Mouse (Mus musculus): ENCODE data around the gene Arid5a. TPM values are rescaled to one million over a fixed set of nuclear protein-coding genes. Genes with fewer than 3 reads are reported as not detected.

Gene Arid5a
- 6.7 and 7.3 TPM in 2 replicates for polyA plus RNA-seq (2015; fragmentation: Nextera tagmentation; extraction: Ambion mirVana)

GRCm38 (mm10) chr1:36307495-36308280 is at the start of gene Arid5a:
Gene Arid5a, plus strand, starts transcription at chr1:36307733.
- H3K27ac ChIP-seq = peak within 1 kb of the TSS; percentile 86
- peak within 1 kb of the TSS; percentile 97 for H3K4me2 ChIP-seq
- peak within 1 kb of the TSS; percentile 73 for H3K4me3 ChIP-seq (replicated peaks)
- H3K9me3 ChIP-seq (replicated peaks) = no peaks in the 10 kb centered on the region
- H3K27me3 ChIP-seq = peaks cover 13% of the 10 kb centered on the region; the same call in 1 of the 2 replicates
- ATAC-seq (replicated peaks; ENCODE audit: low FRiP score) = peak; percentile 90
- H3K36me3 ChIP-seq = no peaks in the 10 kb centered on the region
- under 1% methylated on average over 64 of the region's 65 CpGs for WGBS
- peak within 1 kb of the TSS; percentile 63 for H3K9ac ChIP-seq
- peaks cover 31% of the 10 kb centered on the region for H3K4me1 ChIP-seq

- ATAC-seq (replicated peaks; ENCODE audit: low FRiP score) = no peak
- H3K9ac ChIP-seq = no peak overlapping the region
- H3K27ac ChIP-seq = no peak overlapping the region
- 0 out of 2 replicates have a peak, but pooled peaks cover 10% of the 10 kb centered on the region for H3K9me3 ChIP-seq (replicated peaks)
- no peaks in the 10 kb centered on the region for H3K36me3 ChIP-seq
- H3K4me1 ChIP-seq = peaks cover 17% of the 10 kb centered on the region
- H3K4me3 ChIP-seq (replicated peaks) = no peak overlapping the region
- WGBS = 70% methylated on average over 2 of the region's 2 CpGs
- no peaks in the 10 kb centered on the region for H3K27me3 ChIP-seq
- no peak overlapping the region for H3K4me2 ChIP-seq
Measured at GRCm38 (mm10) chr1:36258631-36259030, 48.9 kb upstream of the Arid5a start.

GRCm38 (mm10) chr1:36259281-36259680 is 48.3 kb upstream of the Arid5a start:
- Histone ChIP-seq H3K36me3 (no peaks in the 10 kb centered on the region), H3K27me3 (no peaks in the 10 kb centered on the region), H3K9me3 (replicated peaks) (0 out of 2 replicates have a peak, but pooled peaks cover 10% of the 10 kb centered on the region), H3K4me1 (peaks cover 18% of the 10 kb centered on the region), H3K27ac (no peak overlapping the region), H3K4me2 (no peak overlapping the region), H3K9ac (no peak overlapping the region), H3K4me3 (replicated peaks) (no peak overlapping the region)
- no peak for ATAC-seq (replicated peaks; ENCODE audit: low FRiP score)
- 90% methylated on average over 2 of the region's 2 CpGs for WGBS

GRCm38 (mm10) chr1:36260418-36260817 is 47.1 kb upstream of the Arid5a start:
- no peaks in the 10 kb centered on the region for H3K36me3 ChIP-seq
- 0 out of 2 replicates have a peak, but pooled peaks cover 10% of the 10 kb centered on the region for H3K9me3 ChIP-seq (replicated peaks)
- H3K4me3 ChIP-seq (replicated peaks) = no peak overlapping the region
- H3K27ac ChIP-seq = no peak overlapping the region
- H3K9ac ChIP-seq = no peak overlapping the region
- WGBS = 96% methylated on average over 1 of the region's 1 CpGs
- no peak overlapping the region for H3K4me2 ChIP-seq
- H3K4me1 ChIP-seq = peaks cover 17% of the 10 kb centered on the region
- ATAC-seq (replicated peaks; ENCODE audit: low FRiP score) = no peak
- no peaks in the 10 kb centered on the region for H3K27me3 ChIP-seq

- H3K4me1 ChIP-seq = peaks cover 11% of the 10 kb centered on the region
- H3K4me3 ChIP-seq (replicated peaks) = no peak overlapping the region
- H3K9me3 ChIP-seq (replicated peaks) = 0 out of 2 replicates have a peak, but pooled peaks cover 4% of the 10 kb centered on the region
- 78% methylated on average over 19 of the region's 19 CpGs for WGBS
- no peak overlapping the region for H3K4me2 ChIP-seq
- no peak overlapping the region for H3K9ac ChIP-seq
- H3K36me3 ChIP-seq = no peaks in the 10 kb centered on the region
- ATAC-seq (replicated peaks; ENCODE audit: low FRiP score) = no peak
- no peaks in the 10 kb centered on the region for H3K27me3 ChIP-seq
- H3K27ac ChIP-seq = no peak overlapping the region
Measured at GRCm38 (mm10) chr1:36261708-36262504, 45.6 kb upstream of the Arid5a start.

DNA sequence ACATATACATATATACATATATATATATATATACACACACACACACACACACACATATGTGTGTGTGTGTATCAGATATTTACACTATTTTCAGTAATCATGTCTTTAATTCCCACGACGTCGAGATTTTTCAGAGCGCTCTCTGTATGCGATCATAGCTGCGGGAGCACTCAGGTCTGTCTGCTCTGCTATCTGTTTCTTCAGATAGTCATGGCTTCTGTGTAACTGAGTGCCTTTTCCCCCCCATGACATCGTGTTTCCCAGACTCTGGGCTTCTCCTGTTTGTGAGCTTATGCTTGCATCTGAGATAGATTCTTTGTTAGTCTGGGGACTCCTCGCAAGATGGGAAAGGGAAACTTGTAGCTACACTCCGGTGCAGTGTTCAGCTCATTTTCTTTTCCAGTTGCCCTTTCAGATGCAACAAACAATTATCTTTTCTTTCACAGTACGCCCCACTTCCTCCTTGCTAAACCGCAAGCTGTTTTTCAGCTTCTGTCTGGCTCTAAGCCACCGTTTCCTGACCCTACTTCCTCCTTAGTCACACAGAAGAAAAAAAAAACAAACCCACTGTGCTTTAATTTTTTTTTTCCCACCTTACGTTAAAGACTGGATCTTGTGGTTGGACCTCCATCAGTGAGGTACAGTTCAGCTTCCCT is 43.6 kb upstream of the Arid5a start:
- Histone ChIP-seq H3K4me3 (replicated peaks) (no peak overlapping the region), H3K9me3 (replicated peaks) (0 out of 2 replicates have a peak, but pooled peaks cover 4% of the 10 kb centered on the region), H3K36me3 (0 out of 2 replicates have a peak, but pooled peaks cover 4% of the 10 kb centered on the region), H3K27me3 (no peaks in the 10 kb centered on the region), H3K27ac (peak overlapping the region; percentile 83), H3K4me2 (peak overlapping the region; percentile 27), H3K4me1 (peaks cover 13% of the 10 kb centered on the region), H3K9ac (no peak overlapping the region)
- ATAC-seq (replicated peaks; ENCODE audit: low FRiP score) = no peak
- WGBS = 52% methylated on average over 13 of the region's 13 CpGs

- Histone ChIP-seq H3K27me3 (no peaks in the 10 kb centered on the region), H3K4me2 (no peak overlapping the region), H3K9me3 (replicated peaks) (no peaks in the 10 kb centered on the region), H3K27ac (no peak overlapping the region), H3K9ac (no peak overlapping the region), H3K4me1 (peaks cover 36% of the 10 kb centered on the region), H3K4me3 (replicated peaks) (no peak overlapping the region), H3K36me3 (0 out of 2 replicates have a peak, but pooled peaks cover 4% of the 10 kb centered on the region)
- no peak for ATAC-seq (replicated peaks; ENCODE audit: low FRiP score)
- WGBS = 82% methylated on average over 6 of the region's 6 CpGs
Measured at GRCm38 (mm10) chr1:36266293-36266692, 41.2 kb upstream of the Arid5a start.

GRCm38 (mm10) chr1:36267595-36267994 is 39.9 kb upstream of the Arid5a start:
- peaks cover 49% of the 10 kb centered on the region for H3K4me1 ChIP-seq
- WGBS = 97% methylated on average over 3 of the region's 3 CpGs
- H3K27me3 ChIP-seq = no peaks in the 10 kb centered on the region
- H3K4me2 ChIP-seq = no peak overlapping the region
- H3K9me3 ChIP-seq (replicated peaks) = no peaks in the 10 kb centered on the region
- ATAC-seq (replicated peaks; ENCODE audit: low FRiP score) = no peak
- no peak overlapping the region for H3K4me3 ChIP-seq (replicated peaks)
- H3K9ac ChIP-seq = no peak overlapping the region
- H3K27ac ChIP-seq = no peak overlapping the region
- 0 out of 2 replicates have a peak, but pooled peaks cover 4% of the 10 kb centered on the region for H3K36me3 ChIP-seq

- Histone ChIP-seq H3K4me1 (peaks cover 62% of the 10 kb centered on the region), H3K36me3 (0 out of 2 replicates have a peak, but pooled peaks cover 4% of the 10 kb centered on the region), H3K9me3 (replicated peaks) (no peaks in the 10 kb centered on the region), H3K9ac (no peak overlapping the region), H3K27ac (no peak overlapping the region), H3K27me3 (no peaks in the 10 kb centered on the region), H3K4me3 (replicated peaks) (peak overlapping the region; percentile 0; the same call in 1 of the 2 replicates), H3K4me2 (peak overlapping the region; percentile 53)
- no peak for ATAC-seq (replicated peaks; ENCODE audit: low FRiP score)
- 46% methylated on average over 54 of the region's 54 CpGs for WGBS
Measured at GRCm38 (mm10) chr1:36269121-36269795, 38.3 kb upstream of the Arid5a start.

DNA sequence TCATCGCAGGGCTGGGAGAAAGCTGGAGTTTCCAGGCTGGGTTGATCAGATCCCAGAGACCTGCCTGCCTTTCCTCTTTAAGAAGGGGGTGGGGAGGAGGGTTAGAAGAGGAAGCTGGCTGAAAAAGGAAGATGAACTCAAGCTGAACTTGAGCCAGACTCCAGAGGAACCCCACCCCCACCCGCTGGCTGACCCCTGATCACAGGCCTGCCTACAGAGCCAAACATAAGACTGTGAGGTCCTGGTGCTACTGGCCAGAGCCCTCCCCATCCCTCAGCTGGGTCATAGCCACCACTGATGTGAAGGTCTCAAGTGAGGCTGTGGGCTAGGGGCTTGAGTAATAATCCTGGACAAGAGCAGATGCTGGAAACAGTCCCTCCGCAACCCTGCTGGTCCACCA is 36.9 kb upstream of the Arid5a start:
- 0 out of 2 replicates have a peak, but pooled peaks cover 4% of the 10 kb centered on the region for H3K36me3 ChIP-seq
- H3K27ac ChIP-seq = peak overlapping the region; percentile 94
- 0 out of 2 replicates have a peak overlapping the region, but pooled peaks have one; percentile 14 for H3K9ac ChIP-seq
- H3K9me3 ChIP-seq (replicated peaks) = no peaks in the 10 kb centered on the region
- H3K27me3 ChIP-seq = no peaks in the 10 kb centered on the region
- H3K4me1 ChIP-seq = peaks cover 66% of the 10 kb centered on the region
- no peak overlapping the region for H3K4me3 ChIP-seq (replicated peaks)
- peak overlapping the region; percentile 55 for H3K4me2 ChIP-seq
- WGBS = 31% methylated on average over 3 of the region's 3 CpGs
- ATAC-seq (replicated peaks; ENCODE audit: low FRiP score) = peak; percentile 54; the same call in 1 of the 2 replicates

Data from kidney, embryonic 15.5 days (tissue).